Mouse (Mus musculus): ENCODE measurements around the gene Gm8879. TPM values are rescaled to one million over a fixed set of nuclear protein-coding genes. Genes with fewer than 3 reads are reported as not detected.
"Not testable (repeated sequence)": the region's sequence is repeated elsewhere in the genome, so short reads cannot be mapped to it uniquely, and the experiment has no call there.

The Gm8879 gene
- not detected in 2 replicates for polyA plus RNA-seq (2015; fragmentation: Nextera tagmentation; extraction: Ambion mirVana)

GRCm38 (mm10) chr5:11127334-11127733 lies at the start of gene Gm8879:
Gene Gm8879, plus strand, starts transcription at chr5:11127634.
- H3K4me2 ChIP-seq (ENCODE audit: low read depth, low read length); DNase-seq; H3K27me3 ChIP-seq (ENCODE audit: insufficient read depth, low read length); H3K36me3 ChIP-seq (replicated peaks; ENCODE audit: insufficient read depth, low read length); H3K4me1 ChIP-seq (ENCODE audit: insufficient read depth); H3K4me3 ChIP-seq (ENCODE audit: low read depth, low read length); H3K9ac ChIP-seq (replicated peaks); ATAC-seq; H3K9me3 ChIP-seq (ENCODE audit: low read length); H3K27ac ChIP-seq (ENCODE audit: low read depth): not testable (repeated sequence)
- WGBS (ENCODE audit: insufficient replicate concordance): no CpG with 5 or more reads among the region's 3 CpGs

GRCm38 (mm10) chr5:11138031-11138430 lies 10.6 kb downstream of the Gm8879 start:
- not testable (repeated sequence) for DNase-seq; H3K4me3 ChIP-seq (ENCODE audit: low read depth, low read length); ATAC-seq; H3K9me3 ChIP-seq (ENCODE audit: low read length); H3K4me2 ChIP-seq (ENCODE audit: low read depth, low read length); H3K9ac ChIP-seq (replicated peaks); H3K36me3 ChIP-seq (replicated peaks; ENCODE audit: insufficient read depth, low read length); H3K4me1 ChIP-seq (ENCODE audit: insufficient read depth); H3K27me3 ChIP-seq (ENCODE audit: insufficient read depth, low read length); H3K27ac ChIP-seq (ENCODE audit: low read depth)
- 82% methylated on average over 12 of the region's 12 CpGs for WGBS (ENCODE audit: insufficient replicate concordance)

Other genes with a start within 250 kb of the Gm8879 start
- not detected in 2 replicates for gene Gm8871, start 179.8 kb upstream of the Gm8879 start, polyA plus RNA-seq (2015; fragmentation: Nextera tagmentation; extraction: Ambion mirVana)
- not detected in 2 replicates for gene Gm8857, start 179.8 kb upstream of the Gm8879 start, polyA plus RNA-seq (2015; fragmentation: Nextera tagmentation; extraction: Ambion mirVana)
- not detected in 2 replicates for gene Gm5861, start 55.4 kb downstream of the Gm8879 start, polyA plus RNA-seq (2015; fragmentation: Nextera tagmentation; extraction: Ambion mirVana)
- not detected in 2 replicates for gene Gm8890, start 128.4 kb downstream of the Gm8879 start, polyA plus RNA-seq (2015; fragmentation: Nextera tagmentation; extraction: Ambion mirVana)
- gene Speer1, start 213.9 kb downstream of the Gm8879 start, polyA plus RNA-seq (2015; fragmentation: Nextera tagmentation; extraction: Ambion mirVana): not detected in 2 replicates